Mouse (Mus musculus) kidney, postnatal 0 days (tissue): ENCODE data around the gene Coch. TPM values are rescaled to one million over a fixed set of nuclear protein-coding genes. Genes with fewer than 3 reads are reported as not detected.

Source experiments
- ATAC-seq: fragments of 200-750 bp; cut with Nextera tagmentation; replicated peaks from 2 replicates; pipeline ENCODE4 v1.8.0; 2017; ENCODE audit warnings: low read depth, moderate number of reproducible peaks, moderate TSS enrichment, moderate library complexity; ENCODE audit not compliant: low FRiP score
- DNase-seq: peaks from one replicate; pipeline ENCODE4 v3.0.0-alpha.2; 2016; ENCODE audit warnings: low spot score
- H3K27ac ChIP-seq: fragments of 300-500 bp; sonication (generic); 2 replicates; pipeline ENCODE4 v1.5.1; 2014; ENCODE audit warnings: mild to moderate bottlenecking
- H3K27me3 ChIP-seq: fragments of 300-500 bp; sonication (generic); 2 replicates; pipeline ENCODE4 v1.6.1; 2014; ENCODE audit warnings: low read length, mixed read lengths; ENCODE audit not compliant: insufficient read depth
- H3K36me3 ChIP-seq: fragments of 300-500 bp; sonication (generic); 2 replicates; pipeline ENCODE4 v1.6.1; 2014; ENCODE audit warnings: low read length, mixed read lengths; ENCODE audit not compliant: insufficient read depth
- H3K4me1 ChIP-seq: fragments of 300-500 bp; sonication (generic); replicated peaks from 2 replicates; pipeline ENCODE4 v1.6.1; 2014; ENCODE audit warnings: antibody characterized with exemption, low read length, mixed read lengths; ENCODE audit not compliant: insufficient read depth
- H3K4me2 ChIP-seq: fragments of 300-500 bp; sonication (generic); 2 replicates; pipeline ENCODE4 v1.6.1; 2014; ENCODE audit warnings: mild to moderate bottlenecking, low read length, moderate library complexity, mixed read lengths
- H3K4me3 ChIP-seq: fragments of 300-500 bp; sonication (generic); replicated peaks from 2 replicates; pipeline ENCODE4 v1.5.1; 2014; ENCODE audit warnings: low read depth, low read length
- H3K9ac ChIP-seq: fragments of 300-500 bp; sonication (generic); 2 replicates; pipeline ENCODE4 v1.6.1; 2014; ENCODE audit warnings: low read depth, low read length
- H3K9me3 ChIP-seq: fragments of 300-500 bp; sonication (generic); replicated peaks from 2 replicates; pipeline ENCODE4 v1.6.1; 2016; ENCODE audit warnings: low read length, inconsistent platforms, mixed read lengths
- CTCF ChIP-seq: IDR thresholded peaks from 2 replicates; pipeline ENCODE4 v1.5.1; 2016; ENCODE audit warnings: antibody characterized with exemption, low read depth, mild to moderate bottlenecking, moderate library complexity
- WGBS: fragments of 180-500 bp; shearing (Covaris S2); extraction: QIAGEN DNeasy Blood & Tissue Kit; methylation state at CpG from one replicate; pipeline ENCODE4 v1.1.7; 2014; 5-methylcytosine and 5-hydroxymethylcytosine counted together
- polyA plus RNA-seq: library from polyadenylated mRNA; unstranded; fragments of >200 nt; fragmentation: Nextera tagmentation; extraction: Ambion mirVana; gene quantifications from 2 replicates; pipeline ENCODE4 v1.2.1, GENCODE M21; 2015

Coch gene
- 1.6 and 1.9 TPM in 2 replicates for polyA plus RNA-seq

DNA sequence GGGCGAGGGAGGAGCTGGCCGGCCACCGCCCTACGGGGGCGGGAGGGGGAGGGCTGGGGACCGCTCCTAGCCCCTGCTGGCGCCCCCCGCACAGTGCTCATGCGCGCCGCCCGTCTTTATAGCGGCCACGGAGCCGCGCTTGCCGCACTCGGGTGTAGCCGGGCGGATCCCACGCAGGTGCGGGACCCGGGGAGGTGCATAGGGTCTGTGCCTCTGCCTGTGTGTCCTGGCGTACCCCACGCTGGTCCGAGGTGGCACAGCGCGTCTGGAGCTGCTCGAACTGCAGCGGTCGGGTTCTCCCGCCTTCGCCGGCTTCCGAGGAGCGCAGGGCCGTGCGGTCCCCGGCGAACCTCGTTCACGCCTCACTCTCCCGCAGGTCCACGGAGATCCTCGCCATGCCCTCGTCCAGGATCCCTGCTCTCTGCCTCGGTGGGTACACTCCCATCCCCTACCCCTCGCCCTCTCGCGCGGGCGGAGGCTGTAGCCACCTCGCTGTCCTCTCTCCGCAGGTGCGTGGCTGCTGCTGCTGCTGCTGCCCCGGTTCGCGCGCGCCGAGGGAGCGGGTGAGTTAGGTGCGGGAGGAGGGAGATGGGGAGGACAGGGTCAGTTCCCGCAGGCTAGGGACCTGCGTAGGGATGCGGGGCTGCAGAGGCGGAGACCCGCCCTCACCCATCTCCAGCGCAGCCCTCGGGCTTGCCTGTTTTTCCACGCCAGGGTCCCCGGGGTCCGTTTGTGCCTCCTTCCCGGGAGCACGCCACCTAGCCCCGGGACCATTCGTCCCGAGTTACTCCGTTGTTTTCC is at the start of gene Coch:
Coch (plus strand) TSS at position 113 of the 801 bp plus-strand sequence.
- Histone ChIP-seq H3K4me3 (peak within 1 kb of the TSS; percentile 57), H3K9ac (0 out of 2 replicates have a peak within 1 kb of the TSS, but pooled peaks have one; percentile 35), H3K27ac (no peak within 1 kb of the TSS), H3K4me2 (peak within 1 kb of the TSS; percentile 95), H3K36me3 (no peaks in the 10 kb centered on the region), H3K9me3 (no peaks in the 10 kb centered on the region), H3K27me3 (peaks cover 18% of the 10 kb centered on the region), H3K4me1 (peaks cover 8% of the 10 kb centered on the region; the same call in 1 of the 2 replicates)
- DNase-seq (peak; percentile 19), ATAC-seq (peak; percentile 75)
- no peak for TF ChIP-seq CTCF
- WGBS, result under 1% methylated on average over 71 of the region's 79 CpGs

DNA sequence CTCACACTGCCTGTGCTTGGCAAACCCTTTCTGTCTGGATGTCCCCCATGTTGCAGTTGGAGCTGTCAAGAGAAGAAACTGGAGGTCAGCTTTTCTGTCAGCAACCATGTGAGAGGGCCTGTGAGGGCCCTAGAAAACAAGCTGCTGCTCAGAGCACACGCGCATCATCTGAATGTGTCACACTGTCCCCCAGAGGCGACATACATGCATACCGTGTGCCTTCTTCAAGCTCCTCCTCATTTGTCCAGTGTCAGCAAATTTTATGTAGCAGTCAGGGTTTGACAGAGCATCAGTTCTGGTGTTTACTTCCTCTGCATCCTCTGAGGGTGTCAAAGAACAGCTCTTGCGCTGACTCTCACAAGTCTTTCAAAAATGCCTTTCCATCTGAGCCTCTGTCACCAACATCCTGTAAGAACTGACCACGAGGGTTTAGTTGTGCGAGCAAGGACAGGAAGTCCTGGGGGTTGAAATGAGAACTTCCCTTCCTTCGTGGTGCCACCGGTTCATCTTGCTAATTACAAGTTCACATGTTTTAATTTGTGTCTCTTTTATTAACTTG is 49.7 kb upstream of the Coch start:
- Histone ChIP-seq H3K9me3 (no peaks in the 10 kb centered on the region; the same call in 1 of the 2 replicates), H3K27me3 (no peaks in the 10 kb centered on the region), H3K36me3 (no peaks in the 10 kb centered on the region), H3K27ac (no peak overlapping the region), H3K9ac (no peak overlapping the region), H3K4me2 (no peak overlapping the region), H3K4me1 (no peaks in the 10 kb centered on the region), H3K4me3 (no peak overlapping the region)
- 72% methylated on average over 9 of the region's 9 CpGs for WGBS
- no peak for ATAC-seq
- TF ChIP-seq CTCF, result no peak
- DNase-seq, result no peak

DNA sequence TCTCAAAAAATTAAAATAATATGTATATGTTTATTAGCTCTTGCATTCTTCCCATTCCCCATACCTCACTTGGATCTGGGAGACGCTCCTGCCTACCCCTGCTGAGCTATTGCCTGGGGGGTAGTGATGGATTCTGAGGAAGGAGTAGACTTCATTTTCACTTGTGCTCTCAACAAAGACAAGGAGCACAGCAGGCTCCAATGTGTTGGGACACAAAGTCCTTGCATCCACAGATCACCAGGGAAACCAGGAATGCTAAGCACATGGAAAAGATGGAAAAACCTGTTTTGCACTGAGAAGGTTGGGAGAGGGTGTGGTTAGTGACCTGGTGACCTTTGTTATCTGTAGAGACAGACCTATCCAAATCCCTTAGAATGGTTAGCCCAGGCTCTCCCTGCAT is 38.1 kb upstream of the Coch start:
- Histone ChIP-seq H3K9ac (no peak overlapping the region), H3K27me3 (no peaks in the 10 kb centered on the region), H3K4me1 (no peaks in the 10 kb centered on the region), H3K4me3 (no peak overlapping the region), H3K9me3 (no peaks in the 10 kb centered on the region), H3K27ac (no peak overlapping the region), H3K36me3 (no peaks in the 10 kb centered on the region), H3K4me2 (no peak overlapping the region)
- ATAC-seq (no peak), DNase-seq (no peak)
- WGBS, result 66% methylated on average over 1 of the region's 1 CpGs
- TF ChIP-seq CTCF, result no peak

DNA sequence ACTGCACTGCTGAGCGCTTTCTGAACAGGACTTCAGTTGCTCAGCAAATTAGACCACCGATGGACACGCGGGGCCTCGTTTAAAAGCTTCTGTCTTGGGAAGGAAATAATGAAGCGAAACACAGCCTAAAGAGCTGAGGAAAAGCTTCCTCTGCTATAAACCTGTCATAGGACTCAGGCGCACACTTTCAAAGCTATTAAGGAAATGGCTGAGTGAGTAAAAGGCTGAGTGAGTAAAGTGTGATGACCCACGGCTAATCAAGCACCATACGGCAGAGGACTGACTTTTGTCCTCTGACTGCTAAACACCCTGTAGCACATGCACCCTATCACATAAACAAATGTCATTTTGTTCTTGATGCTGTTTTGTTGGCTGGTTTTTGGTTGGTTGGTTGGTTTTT is 31.7 kb upstream of the Coch start:
- peak; percentile 54 for DNase-seq
- 8% methylated on average over 9 of the region's 9 CpGs for WGBS
- H3K4me1 ChIP-seq, result no peaks in the 10 kb centered on the region

DNA sequence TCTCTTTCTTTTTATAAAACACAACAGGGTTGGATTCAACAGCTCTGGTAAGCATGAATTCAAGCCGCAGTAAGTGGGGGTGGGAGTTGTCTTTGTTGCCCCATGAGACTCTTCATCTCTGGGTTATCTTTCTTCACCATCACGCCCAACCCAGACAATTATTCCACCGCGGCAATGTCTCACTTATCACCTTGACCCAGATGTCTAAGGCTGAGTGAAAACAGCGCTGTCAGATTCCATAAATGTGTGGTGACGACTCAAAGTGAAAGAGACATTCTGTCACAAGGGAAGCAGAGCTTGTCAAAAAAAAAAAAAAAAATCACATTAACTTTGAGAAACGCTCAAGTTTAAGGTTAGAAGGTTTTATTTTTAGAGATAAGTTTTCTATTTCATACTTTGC is 25.9 kb upstream of the Coch start:
- DNase-seq, result no peak
- no peak for TF ChIP-seq CTCF
- H3K27me3 ChIP-seq, result no peaks in the 10 kb centered on the region
- H3K27ac ChIP-seq, result no peak overlapping the region
- no peak for ATAC-seq
- H3K9me3 ChIP-seq, result no peaks in the 10 kb centered on the region
- no peak overlapping the region for H3K4me3 ChIP-seq
- no peaks in the 10 kb centered on the region for H3K36me3 ChIP-seq
- WGBS, result 79% methylated on average over 7 of the region's 7 CpGs
- H3K9ac ChIP-seq, result no peak overlapping the region
- no peak overlapping the region for H3K4me2 ChIP-seq
- no peaks in the 10 kb centered on the region for H3K4me1 ChIP-seq

More for the DNA sequence above, 31.7 kb upstream of the Coch start:
- no peak for TF ChIP-seq CTCF
- H3K27me3 ChIP-seq, result no peaks in the 10 kb centered on the region
- no peak overlapping the region for H3K4me3 ChIP-seq
- 0 out of 2 replicates have a peak overlapping the region, but pooled peaks have one; percentile 7 for H3K4me2 ChIP-seq
- no peaks in the 10 kb centered on the region for H3K9me3 ChIP-seq
- H3K9ac ChIP-seq, result no peak overlapping the region
- no peak for ATAC-seq
- H3K27ac ChIP-seq, result no peak overlapping the region
- H3K36me3 ChIP-seq, result no peaks in the 10 kb centered on the region

DNA sequence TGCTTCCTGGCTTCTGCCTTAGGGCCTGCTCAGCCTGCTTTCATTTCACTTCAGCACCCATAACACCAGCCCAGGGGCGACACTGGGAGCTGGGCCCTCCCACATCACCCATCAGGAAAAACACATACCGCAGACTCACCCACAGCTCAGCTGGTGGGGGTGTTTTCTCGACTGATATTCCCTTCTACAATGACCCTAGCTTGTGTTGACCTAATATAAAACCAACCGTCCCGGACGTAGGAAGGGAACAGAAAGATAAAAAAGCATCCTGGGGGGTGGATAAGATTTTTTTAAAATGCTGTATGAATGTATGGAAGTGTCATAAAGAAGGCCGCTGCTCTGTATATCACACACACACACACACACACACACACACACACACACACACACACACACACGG is 23.7 kb upstream of the Coch start:
- Histone ChIP-seq H3K9ac (no peak overlapping the region), H3K36me3 (no peaks in the 10 kb centered on the region), H3K27ac (no peak overlapping the region), H3K4me1 (no peaks in the 10 kb centered on the region), H3K4me3 (no peak overlapping the region), H3K4me2 (no peak overlapping the region), H3K9me3 (no peaks in the 10 kb centered on the region), H3K27me3 (no peaks in the 10 kb centered on the region)
- 73% methylated on average over 8 of the region's 8 CpGs for WGBS
- no peak for ATAC-seq
- no peak for TF ChIP-seq CTCF
- DNase-seq, result no peak
